Mouse (Mus musculus) C2C12 (cell line): Measurements from ENCODE around the gene Cyp2f2.

Experiments
- CEBPB ChIP-seq: IDR thresholded peaks from one replicate; pipeline ENCODE4 v1.6.1; 2011; ENCODE audit warnings: low read depth, mild to moderate bottlenecking, control low read depth, moderate library complexity
- CTCF ChIP-seq: IDR thresholded peaks from one replicate; pipeline ENCODE4 v1.5.1; 2011; ENCODE audit not compliant: control insufficient read depth, insufficient read depth, insufficient read length
- FOSL1 ChIP-seq: IDR thresholded peaks from one replicate; pipeline ENCODE4 v1.8.0; 2011; ENCODE audit warnings: mild to moderate bottlenecking, low read length; ENCODE audit not compliant: poor library complexity, insufficient read depth, severe bottlenecking
- MAX ChIP-seq: IDR thresholded peaks from one replicate; pipeline ENCODE4 v1.6.1; 2011; ENCODE audit warnings: mild to moderate bottlenecking, control low read depth
- MYOD1 ChIP-seq: IDR thresholded peaks from one replicate; pipeline ENCODE4 v1.6.1; 2011; ENCODE audit warnings: low read depth; ENCODE audit not compliant: control insufficient read depth, insufficient read length
- MYOG ChIP-seq: IDR thresholded peaks from one replicate; pipeline ENCODE4 v1.6.1; 2011; ENCODE audit not compliant: control insufficient read depth, insufficient read length; ENCODE audit errors: extremely low read depth
- USF1 ChIP-seq: IDR thresholded peaks from one replicate; pipeline ENCODE4 v1.6.1; 2011; ENCODE audit warnings: low read depth, mild to moderate bottlenecking, control low read depth, moderate library complexity

DNA sequence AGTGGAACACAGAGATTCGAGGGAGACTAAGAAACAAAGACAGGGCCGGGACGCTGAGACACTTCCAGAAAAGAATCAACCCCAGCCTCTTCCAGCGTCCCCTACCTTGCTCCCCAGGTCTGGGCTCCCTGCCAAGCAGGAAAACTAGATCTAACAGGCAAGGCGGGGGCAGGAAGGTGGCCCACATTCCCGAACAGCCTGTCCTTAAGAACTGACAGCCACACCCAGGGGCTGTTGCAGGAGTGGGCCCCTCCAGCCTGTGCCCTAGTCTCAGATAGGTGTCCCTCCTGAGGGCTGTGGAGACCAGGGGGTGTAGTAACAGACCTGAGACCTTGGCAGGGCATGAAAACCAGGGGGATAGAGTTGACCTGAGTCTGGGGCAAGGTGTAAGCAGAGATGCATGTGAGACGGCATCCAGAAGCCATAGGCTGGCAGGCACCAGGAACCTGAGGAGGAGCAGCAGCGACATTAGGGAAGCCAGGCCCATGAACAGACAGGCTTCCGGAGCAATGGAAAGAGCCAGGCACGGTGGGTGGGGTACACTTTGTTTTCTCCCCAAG is 33.6 kb downstream of the Cyp2f2 start, which contains the start of gene Cyp2t4:
- TF ChIP-seq MAX = no peak
- TF ChIP-seq CTCF = no peak
- no peak for TF ChIP-seq MYOG
- no peak for TF ChIP-seq CEBPB
- no peak for TF ChIP-seq USF1
- no peak for TF ChIP-seq MYOD1
- TF ChIP-seq FOSL1 = no peak
